7 mouse cellular contexts compared by ENCODE assay signal in genomic region chr14:64590611-64591010, GRCm38 (mm10).
DNase-seq lines count a peak whose midpoint lies in the region; ATAC-seq and TF ChIP-seq lines count a peak whose summit lies in the region.

No protein-coding gene starts in this region.

- no peaks in the 10 kb centered on the region for H3K36me3 ChIP-seq in lung, embryonic 15.5 days
- H3K36me3 ChIP-seq in embryonic facial prominence, embryonic 12.5 days: no peaks in the 10 kb centered on the region
- no peaks in the 10 kb centered on the region for H3K36me3 ChIP-seq in intestine, postnatal 0 days (ENCODE audit: control insufficient read depth, insufficient read depth)
- no peaks in the 10 kb centered on the region for H3K36me3 ChIP-seq in stomach, embryonic 16.5 days (ENCODE audit: control insufficient read depth, insufficient read depth, low read length)
- H3K36me3 ChIP-seq in liver, embryonic 12.5 days: no peaks in the 10 kb centered on the region

- H3K27me3 ChIP-seq in lung, embryonic 15.5 days: peaks cover 88% of the 10 kb centered on the region
- H3K27me3 ChIP-seq in embryonic facial prominence, embryonic 12.5 days: peaks cover 77% of the 10 kb centered on the region
- peaks cover 72% of the 10 kb centered on the region for H3K27me3 ChIP-seq in intestine, postnatal 0 days (replicated peaks; ENCODE audit: control insufficient read depth, insufficient read depth, low read length)
- H3K27me3 ChIP-seq in stomach, embryonic 16.5 days (ENCODE audit: control insufficient read depth, insufficient read depth, low read length): peaks cover 74% of the 10 kb centered on the region
- H3K27me3 ChIP-seq in liver, embryonic 12.5 days (replicated peaks): peaks cover 100% of the 10 kb centered on the region

- no peak for DNase-seq in lung, postnatal 36 days
- DNase-seq in adrenal gland, adult 8-10 months: no peak

- peak overlapping the region; percentile 45; the same call in 1 of the 2 replicates for H3K4me2 ChIP-seq in lung, embryonic 15.5 days
- peak overlapping the region; percentile 46 for H3K4me2 ChIP-seq in embryonic facial prominence, embryonic 12.5 days (replicated peaks)
- H3K4me2 ChIP-seq in intestine, postnatal 0 days (replicated peaks; ENCODE audit: low read depth): peak overlapping the region; percentile 51; the same call in 1 of the 2 replicates
- 0 out of 2 replicates have a peak overlapping the region, but pooled peaks have one; percentile 51 for H3K4me2 ChIP-seq in stomach, embryonic 16.5 days (ENCODE audit: low read depth, low read length)
- no peak overlapping the region for H3K4me2 ChIP-seq in liver, embryonic 12.5 days

- H3K27ac ChIP-seq in lung, embryonic 15.5 days: no peak overlapping the region
- no peak overlapping the region for H3K27ac ChIP-seq in embryonic facial prominence, embryonic 12.5 days
- H3K27ac ChIP-seq in intestine, postnatal 0 days (ENCODE audit: low read depth, low read length): no peak overlapping the region
- H3K27ac ChIP-seq in stomach, embryonic 16.5 days (ENCODE audit: low read length): no peak overlapping the region
- H3K27ac ChIP-seq in liver, embryonic 12.5 days: no peak overlapping the region

- H3K9ac ChIP-seq in lung, embryonic 15.5 days: no peak overlapping the region
- 0 out of 2 replicates have a peak overlapping the region, but pooled peaks have one; percentile 16 for H3K9ac ChIP-seq in embryonic facial prominence, embryonic 12.5 days
- no peak overlapping the region for H3K9ac ChIP-seq in intestine, postnatal 0 days (ENCODE audit: low read depth, low read length)
- H3K9ac ChIP-seq in stomach, embryonic 16.5 days (ENCODE audit: low read length): no peak overlapping the region
- no peak overlapping the region for H3K9ac ChIP-seq in liver, embryonic 12.5 days

- H3K9me3 ChIP-seq in lung, embryonic 15.5 days: no peaks in the 10 kb centered on the region
- H3K9me3 ChIP-seq in embryonic facial prominence, embryonic 12.5 days: no peaks in the 10 kb centered on the region
- no peaks in the 10 kb centered on the region for H3K9me3 ChIP-seq in intestine, postnatal 0 days (ENCODE audit: control insufficient read depth)
- no peaks in the 10 kb centered on the region for H3K9me3 ChIP-seq in stomach, embryonic 16.5 days (replicated peaks; ENCODE audit: control insufficient read depth, low read length)
- H3K9me3 ChIP-seq in liver, embryonic 12.5 days (replicated peaks): no peaks in the 10 kb centered on the region

- H3K4me1 ChIP-seq in lung, embryonic 15.5 days: peaks cover 23% of the 10 kb centered on the region
- H3K4me1 ChIP-seq in embryonic facial prominence, embryonic 12.5 days: peaks cover 29% of the 10 kb centered on the region
- no peaks in the 10 kb centered on the region; the same call in 1 of the 2 replicates for H3K4me1 ChIP-seq in intestine, postnatal 0 days (replicated peaks; ENCODE audit: control insufficient read depth, insufficient read depth, low read length)
- peaks cover 17% of the 10 kb centered on the region for H3K4me1 ChIP-seq in stomach, embryonic 16.5 days (ENCODE audit: control insufficient read depth, insufficient read depth, low read length)
- peaks cover 12% of the 10 kb centered on the region for H3K4me1 ChIP-seq in liver, embryonic 12.5 days

- no peak for TF ChIP-seq CTCF in intestine, postnatal 0 days (IDR thresholded peaks at IDR 0.05; ENCODE audit: low read depth)

- WGBS in lung, embryonic 15.5 days: under 1% methylated on average over 15 of the region's 15 CpGs
- WGBS in embryonic facial prominence, embryonic 12.5 days: under 1% methylated on average over 15 of the region's 15 CpGs
- 2% methylated on average over 15 of the region's 15 CpGs for WGBS in intestine, postnatal 0 days
- 2% methylated on average over 15 of the region's 15 CpGs for WGBS in stomach, embryonic 16.5 days
- 3% methylated on average over 15 of the region's 15 CpGs for WGBS in liver, embryonic 12.5 days (ENCODE audit: insufficient replicate concordance)

- no peak for ATAC-seq in lung, embryonic 15.5 days (ENCODE audit: borderline replicate concordance, extremely low read depth, low FRiP score, low TSS enrichment)
- no peak for ATAC-seq in embryonic facial prominence, embryonic 12.5 days (ENCODE audit: insufficient number of reproducible peaks, insufficient read depth, low FRiP score, low TSS enrichment)
- no peak for ATAC-seq in intestine, postnatal 0 days
- no peak for ATAC-seq in stomach, embryonic 16.5 days (ENCODE audit: insufficient read depth, low FRiP score)
- ATAC-seq in liver, embryonic 12.5 days: no peak

- no peak overlapping the region; the same call in 1 of the 2 replicates for H3K4me3 ChIP-seq in lung, embryonic 15.5 days
- peak overlapping the region; percentile 36 for H3K4me3 ChIP-seq in embryonic facial prominence, embryonic 12.5 days
- H3K4me3 ChIP-seq in intestine, postnatal 0 days (ENCODE audit: low read depth, low read length): peak overlapping the region; percentile 29; the same call in 1 of the 2 replicates
- H3K4me3 ChIP-seq in stomach, embryonic 16.5 days (replicated peaks; ENCODE audit: low read length): peak overlapping the region; percentile 29
- no peak overlapping the region for H3K4me3 ChIP-seq in liver, embryonic 12.5 days

Comparison
In these comparisons a context has a peak if more than half of its experiments do, and no peak if none do; other contexts are left out.
1. H3K4me3 ChIP-seq: peak in embryonic facial prominence, embryonic 12.5 days (single experiment), intestine, postnatal 0 days (single experiment) and stomach, embryonic 16.5 days (single experiment); none in lung, embryonic 15.5 days (single experiment) and liver, embryonic 12.5 days (single experiment).